Mouse (Mus musculus) forebrain, embryonic 14.5 days (tissue): Measurements from ENCODE around the gene Emilin3. TPM values are rescaled to one million over a fixed set of nuclear protein-coding genes. Genes with fewer than 3 reads are reported as not detected.

ENCODE experiments used
- ATAC-seq: fragments of 200-750 bp; cut with Nextera tagmentation; 2 replicates; pipeline ENCODE4 v1.8.0; 2017; ENCODE audit warnings: mild to moderate bottlenecking, moderate library complexity
- DNase-seq: peaks from one replicate; pipeline ENCODE4 v3.0.0-alpha.2; 2015; ENCODE audit warnings: low spot score
- H3K27ac ChIP-seq: fragments of 300-500 bp; sonication (generic); 2 replicates; pipeline ENCODE4 v1.5.1; 2014; ENCODE audit warnings: low read depth, mild to moderate bottlenecking, control low read depth, low read length, moderate library complexity
- H3K27me3 ChIP-seq: fragments of 300-500 bp; sonication (generic); replicated peaks from 2 replicates; pipeline ENCODE4 v1.6.1; 2014; ENCODE audit warnings: low read length, control low read depth, mixed read lengths; ENCODE audit not compliant: control insufficient read depth, insufficient read depth
- H3K36me3 ChIP-seq: fragments of 300-500 bp; sonication (generic); 2 replicates; pipeline ENCODE4 v1.6.1; 2014; ENCODE audit warnings: low read length, control low read depth; ENCODE audit not compliant: control insufficient read depth, insufficient read depth
- H3K4me1 ChIP-seq: fragments of 300-500 bp; sonication (generic); 2 replicates; pipeline ENCODE4 v1.6.1; 2014; ENCODE audit warnings: antibody characterized with exemption, low read length, control low read depth; ENCODE audit not compliant: control insufficient read depth, insufficient read depth
- H3K4me2 ChIP-seq: fragments of 300-500 bp; sonication (generic); 2 replicates; pipeline ENCODE4 v1.6.1; 2014; ENCODE audit warnings: mild to moderate bottlenecking, control low read depth, low read length
- H3K4me3 ChIP-seq: fragments of 300-500 bp; sonication (generic); 2 replicates; pipeline ENCODE4 v1.5.1; 2014; ENCODE audit warnings: low read depth, low read length, control low read depth
- H3K9ac ChIP-seq: fragments of 300-500 bp; sonication (generic); 2 replicates; pipeline ENCODE4 v1.6.1; 2014; ENCODE audit warnings: mild to moderate bottlenecking, low read length, control low read depth, moderate library complexity
- H3K9me3 ChIP-seq: fragments of 300-500 bp; sonication (generic); replicated peaks from 2 replicates; pipeline ENCODE4 v1.6.1; 2016; ENCODE audit warnings: low read length, control low read depth, mixed read lengths; ENCODE audit not compliant: control insufficient read depth
- WGBS: fragments of 180-500 bp; shearing (Covaris S2); extraction: QIAGEN DNeasy Blood & Tissue Kit; methylation state at CpG from one replicate; pipeline ENCODE4 v1.1.7; 2014; 5-methylcytosine and 5-hydroxymethylcytosine counted together
- polyA plus RNA-seq: library from polyadenylated mRNA; unstranded; fragments of >200 nt; fragmentation: Nextera tagmentation; extraction: Ambion mirVana; gene quantifications from 2 replicates; pipeline ENCODE4 v1.2.1, GENCODE M21; 2014

Gene Emilin3
- polyA plus RNA-seq, 1 experiment from 2014 or later: 0.24 TPM

DNA sequence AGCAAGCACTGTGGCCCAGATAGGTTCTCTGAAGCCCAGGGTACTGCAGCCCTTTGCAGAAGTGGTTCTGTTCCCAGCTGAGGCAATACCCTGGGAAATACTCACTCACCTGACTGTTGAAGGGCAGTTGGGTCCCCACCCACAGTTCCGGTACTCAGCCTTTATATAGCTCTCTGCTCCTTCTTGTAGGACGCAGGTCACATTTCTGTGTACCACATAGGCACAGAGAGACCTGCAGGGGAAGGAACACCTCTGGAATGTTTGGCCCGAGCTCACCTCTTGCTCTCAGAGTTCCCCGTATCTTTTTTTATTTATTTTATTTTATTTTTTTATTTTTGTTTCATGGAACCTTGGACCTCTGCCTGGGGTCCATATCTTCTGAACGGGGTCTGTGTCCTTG, 1.5 kb downstream of the Emilin3 start:
- DNase-seq (no peak), ATAC-seq (no peak)
- Histone ChIP-seq H3K36me3 (no peaks in the 10 kb centered on the region), H3K4me1 (peaks cover 9% of the 10 kb centered on the region; the same call in 1 of the 2 replicates), H3K4me2 (no peak overlapping the region), H3K27ac (no peak overlapping the region), H3K9ac (no peak overlapping the region), H3K4me3 (no peak overlapping the region), H3K27me3 (peaks cover 25% of the 10 kb centered on the region), H3K9me3 (no peaks in the 10 kb centered on the region)
- 91% methylated on average over 5 of the region's 5 CpGs for WGBS

GRCm38 (mm10) chr2:160908607-160909006, 3.5 kb downstream of the Emilin3 start:
- 66% methylated on average over 18 of the region's 18 CpGs for WGBS

DNA sequence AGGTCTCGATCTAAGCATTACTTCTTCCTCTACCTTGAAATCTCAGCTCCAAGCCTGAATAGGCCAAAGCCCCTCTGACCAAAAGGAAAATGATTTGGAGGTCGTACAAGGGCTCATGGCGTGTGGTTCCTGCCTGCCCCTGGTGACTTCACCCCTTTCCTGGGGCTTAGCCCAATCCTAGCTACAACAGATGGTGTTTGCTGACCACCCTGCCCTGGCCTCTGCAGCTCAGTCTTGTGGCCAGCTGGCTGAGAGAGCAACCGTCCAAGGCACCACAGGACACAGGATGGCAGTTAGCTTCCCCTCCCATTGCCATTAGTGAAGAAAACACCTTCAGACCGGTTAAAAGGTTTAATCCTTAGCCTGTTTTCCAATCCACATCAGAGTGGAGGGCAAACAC, 6.0 kb downstream of the Emilin3 start:
- Histone ChIP-seq H3K4me1 (no peaks in the 10 kb centered on the region), H3K9ac (no peak overlapping the region), H3K27ac (no peak overlapping the region), H3K4me2 (no peak overlapping the region), H3K9me3 (no peaks in the 10 kb centered on the region), H3K27me3 (peaks cover 6% of the 10 kb centered on the region), H3K4me3 (no peak overlapping the region), H3K36me3 (no peaks in the 10 kb centered on the region)
- DNase-seq (no peak), ATAC-seq (no peak)
- 83% methylated on average over 5 of the region's 5 CpGs for WGBS

More at GRCm38 (mm10) chr2:160908607-160909006, 3.5 kb downstream of the Emilin3 start:
- ATAC-seq (no peak), DNase-seq (no peak)
- H3K27me3 ChIP-seq: peaks cover 25% of the 10 kb centered on the region
- H3K36me3 ChIP-seq: no peaks in the 10 kb centered on the region
- no peak overlapping the region for H3K9ac ChIP-seq
- H3K9me3 ChIP-seq: no peaks in the 10 kb centered on the region
- H3K27ac ChIP-seq: no peak overlapping the region
- H3K4me3 ChIP-seq: no peak overlapping the region
- H3K4me2 ChIP-seq: no peak overlapping the region
- H3K4me1 ChIP-seq: peaks cover 9% of the 10 kb centered on the region; the same call in 1 of the 2 replicates

DNA sequence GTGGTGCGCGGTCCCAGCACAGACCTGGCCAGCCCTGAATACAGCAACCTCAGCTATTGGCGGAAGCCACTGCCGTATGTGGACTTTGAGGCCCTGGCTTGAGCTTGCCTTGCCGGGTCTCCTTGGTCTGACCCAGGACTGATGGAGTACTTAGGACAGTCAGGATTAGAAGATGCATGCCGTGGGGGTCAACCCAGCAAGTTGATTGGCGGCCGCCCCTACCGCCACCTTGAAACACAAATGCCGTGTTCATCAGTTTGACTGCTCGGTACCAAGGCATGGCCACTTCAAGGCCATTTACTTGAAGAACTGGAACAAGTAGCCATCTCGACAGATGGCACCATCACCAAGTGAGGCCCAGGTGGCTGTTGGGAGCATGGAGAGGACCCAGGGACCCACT, 6.8 kb downstream of the Emilin3 start:
- no peaks in the 10 kb centered on the region for H3K9me3 ChIP-seq
- H3K9ac ChIP-seq: no peak overlapping the region
- no peaks in the 10 kb centered on the region for H3K36me3 ChIP-seq
- no peak overlapping the region for H3K4me2 ChIP-seq
- no peak for ATAC-seq
- peaks cover 3% of the 10 kb centered on the region for H3K27me3 ChIP-seq
- no peak overlapping the region for H3K27ac ChIP-seq
- no peak overlapping the region for H3K4me3 ChIP-seq
- no peak for DNase-seq
- no peaks in the 10 kb centered on the region for H3K4me1 ChIP-seq
- WGBS: 97% methylated on average over 12 of the region's 12 CpGs

GRCm38 (mm10) chr2:160901656-160902412, 10.3 kb downstream of the Emilin3 start:
- H3K4me3 ChIP-seq: no peak overlapping the region
- ATAC-seq: no peak
- H3K27ac ChIP-seq: no peak overlapping the region
- no peak for DNase-seq
- H3K4me2 ChIP-seq: no peak overlapping the region
- H3K9ac ChIP-seq: no peak overlapping the region
- no peaks in the 10 kb centered on the region for H3K27me3 ChIP-seq
- 86% methylated on average over 7 of the region's 7 CpGs for WGBS
- no peaks in the 10 kb centered on the region for H3K36me3 ChIP-seq
- no peaks in the 10 kb centered on the region for H3K4me1 ChIP-seq
- H3K9me3 ChIP-seq: no peaks in the 10 kb centered on the region

DNA sequence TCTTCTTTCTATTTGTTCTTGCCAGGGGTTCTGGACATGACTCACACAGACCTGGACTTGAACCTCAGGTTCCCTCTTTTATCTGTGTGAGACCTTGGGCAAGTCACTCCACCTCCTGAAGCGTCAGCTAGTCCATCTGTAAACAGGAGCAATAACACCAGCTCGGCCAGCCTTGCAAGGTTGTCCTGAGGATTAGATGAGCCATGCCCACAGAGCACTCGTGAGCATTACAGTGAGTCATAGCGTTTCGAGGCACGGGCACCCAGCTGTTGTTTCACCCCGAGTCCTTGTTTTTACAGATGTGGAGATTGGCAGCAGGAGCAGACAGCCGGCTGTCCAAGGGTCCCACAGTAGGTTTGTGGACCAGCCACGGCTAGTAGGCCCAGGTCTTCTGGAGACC, 20.4 kb downstream of the Emilin3 start:
- WGBS: 89% methylated on average over 9 of the region's 9 CpGs

GRCm38 (mm10) chr2:160891045-160891444, 21.1 kb downstream of the Emilin3 start:
- Histone ChIP-seq H3K27me3 (0 out of 2 replicates have a peak, but pooled peaks cover 3% of the 10 kb centered on the region), H3K36me3 (no peaks in the 10 kb centered on the region), H3K9ac (no peak overlapping the region), H3K9me3 (no peaks in the 10 kb centered on the region), H3K4me2 (no peak overlapping the region), H3K4me1 (peaks cover 8% of the 10 kb centered on the region), H3K4me3 (no peak overlapping the region), H3K27ac (no peak overlapping the region)
- WGBS: 79% methylated on average over 5 of the region's 5 CpGs
- ATAC-seq (no peak), DNase-seq (no peak)

More for the DNA sequence above, 20.4 kb downstream of the Emilin3 start:
- Histone ChIP-seq H3K9ac (no peak overlapping the region), H3K4me2 (no peak overlapping the region), H3K9me3 (no peaks in the 10 kb centered on the region), H3K4me1 (peaks cover 8% of the 10 kb centered on the region), H3K4me3 (no peak overlapping the region), H3K36me3 (no peaks in the 10 kb centered on the region), H3K27me3 (0 out of 2 replicates have a peak, but pooled peaks cover 3% of the 10 kb centered on the region), H3K27ac (no peak overlapping the region)
- ATAC-seq: no peak
- no peak for DNase-seq

GRCm38 (mm10) chr2:160887859-160888258, 24.3 kb downstream of the Emilin3 start:
- no peaks in the 10 kb centered on the region for H3K36me3 ChIP-seq
- H3K9ac ChIP-seq: peak overlapping the region; percentile 32
- no peak overlapping the region for H3K27ac ChIP-seq
- DNase-seq (no peak), ATAC-seq (peak; percentile 49; the same call in 1 of the 2 replicates)
- H3K4me1 ChIP-seq: peaks cover 8% of the 10 kb centered on the region
- H3K9me3 ChIP-seq: no peaks in the 10 kb centered on the region
- H3K4me3 ChIP-seq: peak overlapping the region; percentile 33
- WGBS: under 1% methylated on average over 26 of the region's 26 CpGs
- peak overlapping the region; percentile 75 for H3K4me2 ChIP-seq
- H3K27me3 ChIP-seq: 0 out of 2 replicates have a peak, but pooled peaks cover 3% of the 10 kb centered on the region

- WGBS: 4% methylated on average over 11 of the region's 11 CpGs
- peak; percentile 90 for ATAC-seq
- H3K9ac ChIP-seq: no peak overlapping the region; the same call in 1 of the 2 replicates
Observed at GRCm38 (mm10) chr2:160887284-160887683, 24.8 kb downstream of the Emilin3 start.

More at GRCm38 (mm10) chr2:160887284-160887683, 24.8 kb downstream of the Emilin3 start:
- Histone ChIP-seq H3K36me3 (no peaks in the 10 kb centered on the region), H3K27me3 (0 out of 2 replicates have a peak, but pooled peaks cover 3% of the 10 kb centered on the region), H3K4me1 (peaks cover 8% of the 10 kb centered on the region), H3K4me2 (peak overlapping the region; percentile 75), H3K4me3 (peak overlapping the region; percentile 33), H3K27ac (no peak overlapping the region), H3K9me3 (no peaks in the 10 kb centered on the region)
- DNase-seq: peak; percentile 87
